Mouse (Mus musculus): Measurements from ENCODE around the gene Pdpn.

DNA sequence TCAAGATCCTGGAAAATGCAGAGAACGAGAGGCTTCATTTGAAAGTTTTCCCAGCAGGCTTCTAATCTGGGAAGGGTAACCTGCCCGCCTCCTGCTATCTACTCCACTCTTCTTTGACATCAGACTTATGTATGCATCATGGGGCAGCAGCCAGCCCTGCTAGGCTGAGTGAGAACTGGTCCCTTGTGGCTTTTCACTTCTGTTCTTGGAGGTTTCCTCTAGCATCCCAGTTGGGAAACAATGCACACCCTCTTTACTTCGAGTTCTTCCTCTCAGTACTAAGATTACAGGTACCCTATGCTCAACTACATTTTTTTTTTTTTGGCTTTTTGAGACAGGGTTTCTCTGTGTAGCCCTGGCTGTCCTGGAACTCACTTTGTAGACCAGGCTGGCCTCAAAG lies 28.5 kb downstream of the Pdpn start:
- TF ChIP-seq CTCF (IDR thresholded peaks at IDR 0.05; ENCODE audit: control insufficient read depth, insufficient read depth, insufficient replicate concordance, low read depth, low read length) (no peak), POLR2A (IDR thresholded peaks at IDR 0.05; ENCODE audit: control insufficient read depth, low read depth, low read length) (no peak)

Measured in testis, adult 2 months (tissue).